Mouse (Mus musculus): ENCODE measurements around the gene Olfr273. TPM values are rescaled to one million over a fixed set of nuclear protein-coding genes. Genes with fewer than 3 reads are reported as not detected.
"Not testable (repeated sequence)": the region's sequence is repeated elsewhere in the genome, so short reads cannot be mapped to it uniquely, and the experiment has no call there.

The Olfr273 gene
- not detected for total RNA-seq (2021)
- long read RNA-seq, experiment 1: 0 reads
- long read RNA-seq, experiment 2: 0 reads

- no peak for DNase-seq
These were observed at the start of gene Olfr273 for GRCm38 (mm10) chr4:52859136-52859535. TSS of gene Olfr273 (minus strand) at chr4:52859236.

- no peak for DNase-seq
These were observed 5.1 kb upstream of the Olfr273 start for GRCm38 (mm10) chr4:52864156-52864555.

- DNase-seq: no peak
These were observed 9.4 kb downstream of the Olfr273 start for GRCm38 (mm10) chr4:52849672-52850071.

- DNase-seq: no peak
These were observed 9.9 kb downstream of the Olfr273 start for GRCm38 (mm10) chr4:52849039-52849635.

- not testable (repeated sequence) for DNase-seq
These were observed 13.6 kb downstream of the Olfr273 start for GRCm38 (mm10) chr4:52845411-52845810.

GRCm38 (mm10) chr4:52821375-52821774 is 37.7 kb downstream of the Olfr273 start:
- DNase-seq: no peak

- DNase-seq: no peak
These were observed 44.7 kb downstream of the Olfr273 start, which contains the start of gene Olfr275 for GRCm38 (mm10) chr4:52814304-52814703. TSS of gene Olfr275 (plus strand) at chr4:52814604.

- DNase-seq: no peak
These were observed 47.2 kb downstream of the Olfr273 start for GRCm38 (mm10) chr4:52811871-52812270.

Other genes starting within 250 kb of the Olfr273 start
- not detected for gene Olfr275, start 44.6 kb downstream of the Olfr273 start, total RNA-seq (2021)
- not detected for gene Olfr272, start 59.9 kb upstream of the Olfr273 start, total RNA-seq (2021)
- gene Olfr270, start 105.3 kb upstream of the Olfr273 start, total RNA-seq (2021): not detected
- gene Nipsnap3a, start 130.0 kb upstream of the Olfr273 start, total RNA-seq (2021): not detected
- 1 to 10 TPM; 7.6 to 7.7 TPM for gene Nipsnap3b, start 152.6 kb upstream of the Olfr273 start, total RNA-seq (2021)

Data from heart, adult 18-20 months (tissue).